Mouse (Mus musculus) heart, embryonic 13.5 days (tissue): ENCODE measurements around the gene Ndufa11. TPM values are rescaled to one million over a fixed set of nuclear protein-coding genes. Genes with fewer than 3 reads are reported as not detected.

Experiments used
- ATAC-seq: fragments of 200-750 bp; cut with Nextera tagmentation; 2 replicates; pipeline ENCODE4 v1.8.0; 2017; ENCODE audit warnings: moderate TSS enrichment; ENCODE audit not compliant: insufficient number of reproducible peaks, low FRiP score, low TSS enrichment; ENCODE audit errors: extremely low read depth
- H3K27ac ChIP-seq: fragments of 300-500 bp; sonication (generic); replicated peaks from 2 replicates; pipeline ENCODE4 v1.5.1; 2015; ENCODE audit warnings: moderate library complexity, mild to moderate bottlenecking, inconsistent platforms
- H3K27me3 ChIP-seq: fragments of 300-500 bp; sonication (generic); replicated peaks from 2 replicates; pipeline ENCODE4 v1.6.1; 2015; ENCODE audit warnings: mild to moderate bottlenecking, inconsistent platforms
- H3K36me3 ChIP-seq: fragments of 300-500 bp; sonication (generic); 2 replicates; pipeline ENCODE4 v1.6.1; 2015; ENCODE audit warnings: mild to moderate bottlenecking, inconsistent platforms
- H3K4me1 ChIP-seq: fragments of 300-500 bp; sonication (generic); 2 replicates; pipeline ENCODE4 v1.6.1; 2015; ENCODE audit warnings: inconsistent platforms
- H3K4me2 ChIP-seq: fragments of 300-500 bp; sonication (generic); 2 replicates; pipeline ENCODE4 v1.6.1; 2015; ENCODE audit warnings: inconsistent platforms, mild to moderate bottlenecking, moderate library complexity
- H3K4me3 ChIP-seq: fragments of 300-500 bp; sonication (generic); 2 replicates; pipeline ENCODE4 v1.5.1; 2015; ENCODE audit warnings: moderate library complexity, mild to moderate bottlenecking, inconsistent platforms
- H3K9ac ChIP-seq: fragments of 300-500 bp; sonication (generic); 2 replicates; pipeline ENCODE4 v1.6.1; 2015; ENCODE audit warnings: inconsistent platforms, mild to moderate bottlenecking, moderate library complexity
- H3K9me3 ChIP-seq: fragments of 300-500 bp; sonication (generic); 2 replicates; pipeline ENCODE4 v1.6.1; 2016; ENCODE audit warnings: inconsistent platforms
- WGBS: fragments of 180-500 bp; shearing (Covaris S2); methylation state at CpG from one replicate; pipeline ENCODE4 v1.1.7; 2015; ENCODE audit warnings: mixed read lengths; 5-methylcytosine and 5-hydroxymethylcytosine counted together
- polyA plus RNA-seq: library from polyadenylated mRNA; unstranded; fragments of >200 nt; fragmentation: Nextera tagmentation; extraction: Ambion mirVana; gene quantifications from 2 replicates; pipeline ENCODE4 v1.2.1, GENCODE M21; 2015

Ndufa11 gene
- polyA plus RNA-seq = 783 and 886 TPM in 2 replicates

DNA sequence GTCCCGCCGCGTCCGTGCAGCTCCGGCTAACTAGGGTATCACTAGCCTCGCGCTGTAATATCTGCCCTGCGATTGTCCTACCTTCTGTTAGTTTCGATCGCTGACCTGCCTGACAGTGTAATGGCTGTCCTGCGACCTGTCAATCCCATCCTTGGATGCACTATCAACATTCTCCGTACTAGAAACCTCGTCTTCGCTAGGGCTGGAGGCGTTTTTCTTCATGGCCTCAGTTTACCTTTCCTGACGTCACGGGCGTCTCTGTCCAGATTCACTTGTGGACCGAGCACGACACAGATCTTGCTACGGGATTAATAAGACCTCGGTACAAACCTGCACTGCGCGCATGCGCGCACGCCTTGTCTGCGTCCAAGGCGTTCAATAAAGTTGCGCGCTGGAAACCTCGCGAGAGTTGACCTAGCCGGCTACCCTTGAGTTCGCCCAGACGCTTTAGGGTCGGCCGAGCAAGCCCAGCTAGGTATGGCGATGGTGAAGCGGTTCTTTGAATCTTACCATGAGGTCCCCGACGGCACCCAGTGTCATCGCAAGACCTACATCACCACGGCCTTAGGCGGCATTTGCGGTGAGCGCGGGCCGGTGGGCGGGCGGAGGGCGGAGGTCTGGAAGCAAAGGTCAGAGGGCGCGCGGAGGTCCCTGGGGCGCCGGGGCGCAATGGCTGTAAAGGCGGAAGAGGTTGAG lies at the start of gene Ndufa11, which contains the start of gene Vmac:
TSS of gene Ndufa11 (plus strand) at position 405 of the 696 bp plus-strand sequence.
TSS of gene Vmac (minus strand) at position 660 of the 696 bp plus-strand sequence.
- H3K4me2 ChIP-seq = peak within 1 kb of the TSS; percentile 87
- H3K36me3 ChIP-seq = peaks cover 30% of the 10 kb centered on the region
- peak; percentile 63 for ATAC-seq
- H3K4me1 ChIP-seq = peaks cover 45% of the 10 kb centered on the region
- WGBS = under 1% methylated on average over 59 of the region's 59 CpGs
- H3K27ac ChIP-seq = peak within 1 kb of the TSS; percentile 81
- peak within 1 kb of the TSS; percentile 92 for H3K9ac ChIP-seq
- no peaks in the 10 kb centered on the region for H3K9me3 ChIP-seq
- peak within 1 kb of the TSS; percentile 71 for H3K4me3 ChIP-seq
- no peaks in the 10 kb centered on the region for H3K27me3 ChIP-seq

DNA sequence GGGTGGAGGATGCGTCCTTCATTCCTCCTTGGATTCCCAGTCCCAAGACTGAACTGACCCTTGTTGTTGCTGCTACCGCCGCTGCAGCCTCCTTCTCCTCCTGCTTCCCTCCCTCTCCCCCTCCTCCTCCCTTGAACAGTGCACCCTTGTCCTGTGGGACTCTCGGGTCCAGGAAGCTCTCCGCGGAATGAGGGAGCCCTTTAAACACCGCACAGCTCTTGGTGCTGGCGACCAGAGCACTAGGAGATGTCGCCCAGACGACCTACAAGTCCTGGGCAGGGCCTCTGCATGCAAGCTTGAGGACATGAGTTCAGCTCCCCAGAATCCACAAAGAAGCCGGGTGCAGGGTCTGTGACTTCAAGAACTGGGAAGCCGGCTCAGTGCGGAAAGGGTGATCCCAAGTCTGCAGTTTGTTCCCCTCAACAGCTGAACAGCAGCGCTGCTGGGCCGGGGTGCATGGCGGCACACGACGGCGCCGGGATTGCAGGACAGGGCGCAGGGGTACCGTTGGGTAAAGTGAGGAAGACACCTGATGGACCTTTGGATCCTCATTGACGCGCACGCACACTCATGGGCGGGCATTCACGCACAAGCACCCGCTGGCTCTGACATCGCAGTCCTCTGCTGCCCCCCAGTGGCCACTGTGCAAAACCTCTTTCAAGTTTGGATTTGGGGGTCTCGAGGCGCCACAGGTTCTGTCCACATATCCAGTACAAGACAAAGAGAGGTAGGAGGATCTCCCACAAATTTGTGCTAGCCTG lies 49.0 kb upstream of the Ndufa11 start:
- 3% methylated on average over 31 of the region's 31 CpGs for WGBS

GRCm38 (mm10) chr17:56669766-56670165 lies 47.8 kb upstream of the Ndufa11 start:
- 79% methylated on average over 8 of the region's 8 CpGs for WGBS
- no peak overlapping the region for H3K9ac ChIP-seq
- H3K4me3 ChIP-seq = no peak overlapping the region
- ATAC-seq = no peak
- no peaks in the 10 kb centered on the region for H3K9me3 ChIP-seq
- peaks cover 17% of the 10 kb centered on the region; the same call in 1 of the 2 replicates for H3K27me3 ChIP-seq
- no peak overlapping the region for H3K27ac ChIP-seq
- no peak overlapping the region for H3K4me2 ChIP-seq
- H3K4me1 ChIP-seq = peaks cover 19% of the 10 kb centered on the region
- peaks cover under 1% of the 10 kb centered on the region; the same call in 1 of the 2 replicates for H3K36me3 ChIP-seq

More for the DNA sequence above, 49.0 kb upstream of the Ndufa11 start:
- peak overlapping the region; percentile 79 for H3K9ac ChIP-seq
- peak overlapping the region; percentile 55 for H3K4me3 ChIP-seq
- H3K36me3 ChIP-seq = no peaks in the 10 kb centered on the region
- no peak for ATAC-seq
- H3K27me3 ChIP-seq = peaks cover 17% of the 10 kb centered on the region; the same call in 1 of the 2 replicates
- peak overlapping the region; percentile 92 for H3K4me2 ChIP-seq
- peaks cover 22% of the 10 kb centered on the region for H3K4me1 ChIP-seq
- no peak overlapping the region for H3K27ac ChIP-seq
- no peaks in the 10 kb centered on the region for H3K9me3 ChIP-seq

GRCm38 (mm10) chr17:56672941-56673646 lies 44.5 kb upstream of the Ndufa11 start, which contains the start of gene Ranbp3:
Gene Ranbp3, plus strand, starts transcription at chr17:56673294.
- H3K4me1 ChIP-seq = peaks cover 46% of the 10 kb centered on the region
- peaks cover 30% of the 10 kb centered on the region for H3K36me3 ChIP-seq
- H3K9ac ChIP-seq = peak within 1 kb of the TSS; percentile 99
- peaks cover 8% of the 10 kb centered on the region; the same call in 1 of the 2 replicates for H3K27me3 ChIP-seq
- peak within 1 kb of the TSS; percentile 91 for H3K4me2 ChIP-seq
- H3K27ac ChIP-seq = peak within 1 kb of the TSS; percentile 93
- H3K9me3 ChIP-seq = no peaks in the 10 kb centered on the region
- ATAC-seq = peak; percentile 83
- peak within 1 kb of the TSS; percentile 96 for H3K4me3 ChIP-seq
- under 1% methylated on average over 49 of the region's 66 CpGs for WGBS

DNA sequence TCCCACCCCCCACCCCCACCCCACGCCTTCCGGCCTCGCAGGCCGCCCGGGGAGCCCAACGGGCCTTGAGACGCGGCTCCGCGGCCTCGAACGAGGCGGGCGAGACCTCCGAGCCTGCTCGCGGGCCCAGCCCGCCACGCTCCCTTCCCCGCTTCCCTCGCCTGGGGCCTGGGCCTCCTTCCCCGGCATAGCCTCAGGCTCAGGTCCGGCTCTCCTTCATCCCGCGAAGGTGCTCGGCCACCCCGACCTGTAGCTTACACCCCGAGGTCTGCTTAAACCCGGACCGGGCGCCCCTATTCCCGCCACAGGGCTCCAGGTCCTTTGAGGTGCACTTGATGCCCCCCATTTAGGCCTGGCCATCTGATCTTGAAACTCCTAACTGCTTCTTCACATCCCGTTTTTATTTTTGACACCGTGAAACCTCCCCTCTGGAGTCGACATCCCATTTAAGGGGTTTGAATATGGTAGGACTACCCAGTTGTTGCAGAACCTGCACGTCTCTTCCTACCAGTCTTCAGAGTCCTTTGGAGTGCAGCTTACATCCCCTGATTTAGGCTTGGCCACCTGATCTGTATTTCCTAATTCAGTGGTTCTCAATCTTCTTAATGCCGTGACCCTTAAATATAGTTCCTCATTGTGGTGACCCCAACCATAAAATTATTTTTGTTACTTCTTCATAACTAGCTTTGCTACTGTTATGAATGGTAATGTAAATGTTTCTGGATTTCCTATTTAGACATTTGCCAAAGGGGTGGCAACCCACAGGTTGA lies 43.7 kb upstream of the Ndufa11 start:
- Histone ChIP-seq H3K4me2 (peak overlapping the region; percentile 91), H3K4me1 (peaks cover 40% of the 10 kb centered on the region), H3K27ac (peak overlapping the region; percentile 88), H3K36me3 (peaks cover 34% of the 10 kb centered on the region), H3K9me3 (no peaks in the 10 kb centered on the region), H3K9ac (peak overlapping the region; percentile 99), H3K4me3 (peak overlapping the region; percentile 96), H3K27me3 (peaks cover 5% of the 10 kb centered on the region; the same call in 1 of the 2 replicates)
- WGBS = 2% methylated on average over 36 of the region's 37 CpGs
- ATAC-seq = peak; percentile 2; the same call in 1 of the 2 replicates

DNA sequence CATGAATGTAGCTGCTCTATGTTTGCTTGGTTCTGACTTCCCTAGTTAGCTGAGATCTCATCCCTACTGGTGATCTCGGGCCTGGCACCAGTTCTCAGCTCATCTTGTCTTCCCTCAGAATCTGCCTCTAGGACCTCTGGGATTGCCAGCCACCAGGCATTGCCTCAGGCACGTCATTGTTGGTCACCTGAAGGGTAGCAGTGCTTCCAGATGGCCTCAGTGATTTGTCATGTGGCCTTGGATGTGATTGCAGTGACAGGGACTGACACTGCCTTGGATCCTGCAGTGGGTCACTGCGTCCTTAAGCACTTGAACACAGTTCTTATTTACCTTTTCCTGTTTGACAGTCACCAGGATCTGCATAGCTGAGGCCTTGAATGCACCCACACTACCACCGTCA lies 35.8 kb upstream of the Ndufa11 start:
- Histone ChIP-seq H3K9ac (no peak overlapping the region), H3K4me3 (no peak overlapping the region), H3K9me3 (no peaks in the 10 kb centered on the region), H3K4me1 (peaks cover 56% of the 10 kb centered on the region), H3K27ac (no peak overlapping the region), H3K4me2 (no peak overlapping the region), H3K36me3 (peaks cover 72% of the 10 kb centered on the region), H3K27me3 (no peaks in the 10 kb centered on the region)
- no peak for ATAC-seq
- 61% methylated on average over 4 of the region's 4 CpGs for WGBS

- Histone ChIP-seq H3K4me1 (peaks cover 56% of the 10 kb centered on the region), H3K9ac (peak overlapping the region; percentile 16; the same call in 1 of the 2 replicates), H3K36me3 (peaks cover 72% of the 10 kb centered on the region), H3K4me2 (no peak overlapping the region), H3K9me3 (no peaks in the 10 kb centered on the region), H3K4me3 (no peak overlapping the region), H3K27me3 (no peaks in the 10 kb centered on the region), H3K27ac (0 out of 2 replicates have a peak overlapping the region, but pooled peaks have one; percentile 3)
- 24% methylated on average over 3 of the region's 3 CpGs for WGBS
- ATAC-seq = no peak
These were observed 34.7 kb upstream of the Ndufa11 start for GRCm38 (mm10) chr17:56682880-56683279.

DNA sequence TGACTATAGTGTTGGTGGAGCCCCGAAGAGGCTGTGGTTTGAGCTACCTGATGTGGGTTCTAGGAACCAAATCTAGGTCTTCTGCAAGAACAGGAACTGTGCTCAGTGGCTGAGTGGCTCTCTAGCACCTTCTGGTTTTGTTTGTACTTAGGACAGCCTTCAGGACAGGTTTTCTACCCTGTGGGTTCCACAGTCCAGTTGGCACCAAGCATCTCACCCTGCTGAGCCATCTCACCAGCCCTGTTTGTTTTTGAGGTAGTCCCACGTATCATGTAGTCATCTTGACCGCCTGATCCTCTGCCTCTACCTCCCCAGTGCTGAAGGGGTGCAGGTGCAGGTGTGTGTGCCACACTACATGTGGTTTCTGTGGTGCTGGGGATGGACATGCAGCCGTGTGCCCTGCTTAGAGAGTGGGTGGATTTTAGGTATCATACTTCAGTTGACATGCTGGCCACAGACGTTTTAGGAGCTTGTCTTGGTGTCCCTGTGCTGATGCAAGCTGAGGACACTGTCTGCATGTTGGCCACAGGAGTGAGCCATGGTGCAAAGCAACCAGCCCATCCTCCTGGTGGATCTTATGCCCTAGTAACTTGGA lies 33.9 kb upstream of the Ndufa11 start:
- 87% methylated on average over 5 of the region's 5 CpGs for whole genome bisulfite sequencing
- Histone ChIP-seq H3K4me1 (peaks cover 61% of the 10 kb centered on the region), H3K4me3 (no peak overlapping the region), H3K36me3 (peaks cover 75% of the 10 kb centered on the region), H3K27ac (no peak overlapping the region), H3K9ac (no peak overlapping the region; the same call in 1 of the 2 replicates), H3K4me2 (no peak overlapping the region), H3K9me3 (no peaks in the 10 kb centered on the region), H3K27me3 (no peaks in the 10 kb centered on the region)
- ATAC-seq = no peak

DNA sequence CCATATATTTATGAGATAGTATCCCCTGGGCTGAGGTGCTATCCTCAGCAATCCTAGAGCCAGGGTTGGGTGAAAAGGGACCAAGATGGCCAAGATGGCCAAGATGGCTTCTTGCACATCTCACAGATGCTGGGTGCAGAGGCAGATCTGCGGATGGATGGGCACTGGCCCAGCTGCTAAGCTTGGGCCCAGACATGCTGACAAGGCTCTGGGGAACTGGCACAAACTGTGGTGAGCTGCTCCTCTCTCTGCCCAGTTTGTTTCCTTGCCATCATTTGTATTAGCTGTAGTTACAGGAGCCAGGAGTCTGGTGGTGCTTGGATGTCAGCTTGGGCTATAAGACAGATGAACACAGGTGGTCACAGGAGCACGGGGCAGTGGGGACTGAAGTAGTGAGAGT lies 32.9 kb upstream of the Ndufa11 start:
- Histone ChIP-seq H3K36me3 (peaks cover 81% of the 10 kb centered on the region), H3K9me3 (no peaks in the 10 kb centered on the region), H3K4me1 (peaks cover 61% of the 10 kb centered on the region), H3K4me2 (no peak overlapping the region), H3K27ac (no peak overlapping the region), H3K27me3 (no peaks in the 10 kb centered on the region), H3K9ac (peak overlapping the region; percentile 25; the same call in 1 of the 2 replicates), H3K4me3 (no peak overlapping the region)
- ATAC-seq = no peak
- 83% methylated on average over 2 of the region's 2 CpGs for WGBS

DNA sequence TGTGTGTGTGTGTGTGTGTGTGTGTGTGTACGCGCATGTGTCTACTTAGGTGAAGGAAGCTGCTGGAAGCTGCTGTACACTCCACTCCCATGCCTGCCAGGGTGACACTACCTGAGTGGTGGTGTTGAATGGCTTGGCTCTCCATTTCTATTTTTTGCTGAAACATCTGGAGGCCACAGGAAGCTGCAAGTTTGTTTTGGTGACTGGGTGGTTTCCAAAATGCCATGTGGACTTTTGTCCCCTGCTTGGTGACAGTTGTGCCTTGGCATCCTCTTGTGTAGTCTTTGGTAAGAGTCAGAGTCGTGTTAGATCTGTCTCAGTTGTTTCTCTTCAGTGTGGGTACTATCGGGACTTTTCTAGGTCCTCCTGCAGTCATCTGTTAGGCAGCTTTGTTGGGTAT lies 30.8 kb upstream of the Ndufa11 start:
- Histone ChIP-seq H3K4me1 (peaks cover 61% of the 10 kb centered on the region), H3K9me3 (no peaks in the 10 kb centered on the region), H3K9ac (no peak overlapping the region), H3K27me3 (no peaks in the 10 kb centered on the region), H3K4me3 (no peak overlapping the region), H3K27ac (no peak overlapping the region), H3K4me2 (no peak overlapping the region), H3K36me3 (peaks cover 86% of the 10 kb centered on the region)
- 90% methylated on average over 4 of the region's 4 CpGs for WGBS
- no peak for ATAC-seq
